In the genomic region with DNA sequence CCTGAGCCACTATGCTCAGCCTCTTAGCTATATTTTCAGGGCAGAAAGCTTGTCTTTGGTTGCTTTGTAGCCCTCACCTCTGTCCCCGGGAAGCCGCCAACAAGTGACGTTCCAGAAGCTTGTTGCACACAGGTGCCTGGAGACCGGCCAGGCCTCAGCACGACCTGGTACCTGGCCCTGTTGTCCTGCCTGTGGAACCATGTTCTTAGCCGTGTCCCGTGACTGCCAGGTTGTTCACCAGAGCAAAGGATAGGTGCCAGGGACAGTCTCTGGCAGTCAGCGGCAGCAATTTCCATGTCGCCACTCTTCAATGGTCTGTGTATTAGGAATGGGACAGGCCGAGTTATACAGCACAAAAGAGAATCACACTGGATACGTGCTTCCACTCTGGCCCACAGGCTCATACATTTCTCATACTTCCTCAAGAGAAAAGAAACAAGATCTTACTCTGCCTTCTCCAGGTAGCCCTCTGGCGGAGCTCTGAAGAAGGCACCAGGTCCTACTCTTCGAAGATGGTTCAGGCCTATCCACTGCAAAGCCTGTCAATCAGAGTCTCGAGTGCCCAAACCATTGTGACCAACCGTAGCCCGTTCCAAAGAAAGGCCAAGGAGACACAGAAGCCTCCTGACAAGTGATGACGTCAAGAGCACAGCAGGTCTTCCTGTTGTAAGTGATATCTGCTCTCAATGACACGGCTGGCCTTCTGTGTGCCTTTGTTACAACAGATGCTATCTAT, we compare ENCODE assay signal across 9 mouse cellular contexts. TPM values are rescaled to one million over a fixed set of nuclear protein-coding genes. Genes with fewer than 3 reads are reported as not detected.
DNase-seq lines count a peak whose midpoint lies in the region; ATAC-seq and TF ChIP-seq lines count a peak whose summit lies in the region.
"Had no signal": no experiment of that assay in that cellular context is flagged by ENCODE, and none has a peak within 500 bp of the region (broad histone marks: within the 10 kb centered on the region; RNA-seq: fewer than 3 reads in every experiment).

No protein-coding gene starts in this region.

- WGBS in forebrain, embryonic 16.5 days, result 67% methylated on average over 18 of the region's 18 CpGs

- ATAC-seq in megakaryocyte, adult 5-6 weeks (ENCODE audit: poor library complexity, severe bottlenecking), result no peak
- ATAC-seq in forebrain, embryonic 16.5 days, result no peak

- H3K36me3 ChIP-seq in testis, adult 2 months (ENCODE audit: control insufficient read depth, insufficient read depth, low read length), result no peaks in the 10 kb centered on the region
- H3K36me3 ChIP-seq in forebrain, embryonic 16.5 days (ENCODE audit: control insufficient read depth, insufficient read depth), result no peaks in the 10 kb centered on the region

- TF ChIP-seq CTCF in testis, adult 2 months (IDR thresholded peaks at IDR 0.05; ENCODE audit: control insufficient read depth, insufficient read depth, insufficient replicate concordance, low read depth, low read length), result no peak

- H3K27me3 ChIP-seq in testis, adult 2 months (ENCODE audit: control insufficient read depth, insufficient read depth, low read length), result no peaks in the 10 kb centered on the region
- no peaks in the 10 kb centered on the region for H3K27me3 ChIP-seq in forebrain, embryonic 16.5 days (replicated peaks; ENCODE audit: control insufficient read depth, insufficient read depth, low read length)

- H3K27ac ChIP-seq in testis, adult 2 months (ENCODE audit: control insufficient read depth, insufficient read depth, low read depth, low read length), result peak overlapping the region; percentile 61; the same call in 1 of the 2 replicates
- no peak overlapping the region for H3K27ac ChIP-seq in forebrain, embryonic 16.5 days (ENCODE audit: low read length)

- no peak overlapping the region for H3K4me2 ChIP-seq in forebrain, embryonic 16.5 days (ENCODE audit: low read length)

- no peak overlapping the region for H3K4me3 ChIP-seq in testis, adult 2 months (ENCODE audit: control insufficient read depth, low read depth, low read length)
- no peak overlapping the region for H3K4me3 ChIP-seq in forebrain, embryonic 16.5 days (replicated peaks; ENCODE audit: low read length)

- no peak for TF ChIP-seq POLR2A in testis, adult 2 months (IDR thresholded peaks at IDR 0.05; ENCODE audit: control insufficient read depth, low read depth, low read length)

- no peaks in the 10 kb centered on the region for H3K9me3 ChIP-seq in forebrain, embryonic 16.5 days (ENCODE audit: control insufficient read depth, low read length)

- DNase-seq in heart, adult 11 months, result peak; percentile 96
- no peak for DNase-seq in heart, adult 9 months (ENCODE audit: low spot score in 2 of 2)
- no peak for DNase-seq in testis, postnatal 14 days (ENCODE audit: low spot score)
- DNase-seq in embryo, embryonic 11 days, result peak; percentile 42
- no peak for DNase-seq in frontal cortex, postnatal 25 days (ENCODE audit: low spot score in 2 of 2)
- DNase-seq: right cerebral cortex, postnatal 4 days had no signal

- H3K4me1 ChIP-seq in testis, adult 2 months (ENCODE audit: control insufficient read depth, insufficient read depth, low read length), result peaks cover 2% of the 10 kb centered on the region; the same call in 1 of the 2 replicates
- peaks cover 10% of the 10 kb centered on the region for H3K4me1 ChIP-seq in forebrain, embryonic 16.5 days (replicated peaks; ENCODE audit: control insufficient read depth, insufficient read depth, low read length)

- no peak overlapping the region for H3K9ac ChIP-seq in forebrain, embryonic 16.5 days (replicated peaks; ENCODE audit: low read depth, low read length)

RNA-seq across cellular contexts. Expression of gene Pitpnm2, which starts 39.1 kb away (rescaled TPM):
- polyA plus RNA-seq in testis, adult 2 months (2012; rRNA removed), result 54.9 and 61.9 TPM in 2 replicates
- total RNA-seq in megakaryocyte, adult 5-6 weeks (2015), result 3.3 and 3.5 TPM in 2 replicates
- 1.2 and 7.6 TPM in 2 replicates for total RNA-seq in megakaryocyte, adult 5-6 weeks (2017)
- polyA plus RNA-seq in forebrain, embryonic 16.5 days (2015; fragmentation: Nextera tagmentation; extraction: Ambion mirVana), result 13.7 and 14.4 TPM in 2 replicates

Comparison
In these comparisons a context has a peak if more than half of its experiments do, and no peak if none do; other contexts are left out.
1. DNase-seq: peak in heart, adult 11 months (single experiment) and embryo, embryonic 11 days (single experiment); none in heart, adult 9 months (0 of 2), testis, postnatal 14 days (single experiment) and frontal cortex, postnatal 25 days (0 of 2).